Mouse (Mus musculus) left cerebral cortex, postnatal 14 days (tissue): ENCODE measurements around the gene Ubfd1. TPM values are rescaled to one million over a fixed set of nuclear protein-coding genes. Genes with fewer than 3 reads are reported as not detected.
"Not testable (repeated sequence)": the region's sequence is repeated elsewhere in the genome, so short reads cannot be mapped to it uniquely, and the experiment has no call there.

Experiments used
- DNase-seq, 2 experiments: peaks; one replicate each; pipeline ENCODE4 v3.0.0; 2021 to 2022; ENCODE audit warnings: low spot score in 2 of 2, mixed read lengths in 1 of 2
- intact Hi-C: fragments of 180-260 bp; cut with DNase I; formaldehyde crosslinking; loops from one replicate; pipeline ENCODE4 v1.15.1; 2025
- total RNA-seq, 2 experiments: library from RNA; stranded (reverse); gene quantifications; 2 replicates each; pipeline ENCODE4 v1.2.3; 2021

The Ubfd1 gene
- total RNA-seq, 2 experiments from 2014 or later = 66.7 to 72.3 TPM

DNA sequence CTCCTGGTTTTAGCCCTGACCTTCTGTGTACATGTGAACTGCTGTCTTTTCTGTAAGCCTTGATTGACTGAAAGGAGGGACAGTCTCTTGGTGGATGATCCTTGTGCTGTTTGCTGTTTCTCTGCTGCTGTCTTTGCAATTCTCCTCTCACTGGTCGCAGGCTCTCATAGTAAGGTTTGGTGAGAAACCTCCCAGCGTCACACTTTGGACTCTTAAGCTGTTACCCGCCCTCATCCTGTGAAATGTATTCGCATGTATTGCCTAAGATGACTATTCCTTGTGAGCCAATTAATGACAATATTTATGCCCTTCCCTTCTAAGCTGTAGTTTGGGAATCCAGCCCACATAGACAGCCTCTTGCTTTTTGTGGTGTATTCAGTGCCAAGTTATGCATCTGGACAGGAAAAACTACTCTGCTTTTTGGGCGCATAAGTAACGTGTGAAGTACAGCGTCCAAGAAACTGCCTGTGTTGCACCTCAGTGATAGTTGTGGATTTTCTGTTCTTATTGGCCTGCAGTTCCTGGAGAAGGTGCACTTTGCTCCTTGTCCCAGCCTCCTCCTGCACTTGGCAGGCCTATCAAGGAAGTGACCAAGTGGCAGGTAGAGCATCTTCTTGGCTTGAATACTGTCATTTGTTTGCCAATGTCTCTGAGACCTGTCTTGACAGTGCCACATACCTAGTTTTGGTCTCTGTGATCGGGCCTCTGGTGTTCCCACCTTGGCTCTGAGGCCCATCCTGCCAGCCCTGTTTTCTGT lies 13.0 kb downstream of the Ubfd1 start:
- no peak for DNase-seq
- intact Hi-C loops = no loop called here

DNA sequence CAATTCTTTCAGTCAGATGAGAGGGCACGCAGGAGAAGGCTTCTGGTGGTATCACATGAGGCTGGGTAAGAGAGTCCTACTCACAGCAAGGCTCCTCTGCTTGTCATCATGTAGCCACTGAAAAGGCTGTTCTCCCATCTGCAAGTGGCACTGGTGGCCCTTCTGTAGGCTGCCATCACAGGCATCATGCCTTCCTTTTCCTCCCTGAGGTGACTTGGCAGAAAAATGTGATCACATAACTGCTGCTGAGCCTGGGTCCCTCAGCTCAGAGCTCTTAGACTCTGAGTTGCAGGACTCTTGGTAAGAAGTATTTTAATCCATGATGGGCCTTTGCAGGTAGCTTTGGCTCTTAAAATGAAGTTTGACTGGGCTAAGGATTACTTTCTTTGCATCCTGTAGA lies 14.1 kb downstream of the Ubfd1 start:
- DNase-seq = no peak
- intact Hi-C loops = no loop called here

DNA sequence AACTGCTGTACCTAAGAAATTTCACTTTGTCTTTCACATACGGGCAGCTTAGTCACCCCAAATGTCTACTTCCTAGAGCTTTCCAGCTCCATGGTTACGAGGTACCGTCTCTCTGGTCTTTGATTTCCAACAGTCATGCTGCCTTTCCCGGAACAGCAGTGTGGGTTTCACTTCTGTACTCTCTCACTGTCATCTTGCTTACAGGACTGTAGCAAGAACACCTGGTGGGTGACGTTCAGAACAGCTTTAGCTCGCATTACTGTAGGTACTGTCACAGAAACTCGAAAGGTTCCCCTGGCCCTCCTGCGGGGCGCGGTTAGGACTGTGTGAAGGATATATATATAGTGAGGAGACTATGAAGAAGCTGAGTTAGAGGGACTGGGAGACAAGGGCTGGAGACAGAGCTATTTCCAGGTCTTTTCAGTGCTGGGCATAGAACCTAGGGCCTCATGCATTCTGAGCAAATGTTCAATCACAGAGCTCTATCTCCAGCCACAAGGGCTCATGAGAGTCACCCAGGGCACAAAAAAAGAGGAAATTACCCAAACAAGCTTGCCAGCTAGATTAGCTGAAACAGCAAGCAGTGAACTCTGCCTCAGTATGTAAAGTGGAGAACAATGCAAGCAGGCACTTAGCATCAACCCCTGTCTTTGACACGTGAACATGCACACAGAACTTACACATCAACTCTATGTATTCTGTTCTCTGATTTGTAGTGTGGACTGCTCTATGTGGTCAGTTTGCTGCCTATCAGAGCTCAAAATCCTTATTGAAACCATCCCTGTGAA lies 20.4 kb downstream of the Ubfd1 start:
- intact Hi-C loops = no loop called here
- no peak for DNase-seq

GRCm38 (mm10) chr7:122094564-122095330 lies 27.8 kb downstream of the Ubfd1 start:
- intact Hi-C loops = no loop called here
- DNase-seq = no peak

GRCm38 (mm10) chr7:122098009-122098408 lies 31.0 kb downstream of the Ubfd1 start:
- no peak for DNase-seq
- intact Hi-C loops = no loop called here

- intact Hi-C loops = no loop called here
- peak; percentile 42 to 58 for DNase-seq
Measured at GRCm38 (mm10) chr7:122099222-122099621, 32.2 kb downstream of the Ubfd1 start.

- intact Hi-C loops = not testable (repeated sequence)
- peak in 1 of 2 experiments; percentile 25 for DNase-seq
Measured at GRCm38 (mm10) chr7:122101014-122101746, 34.2 kb downstream of the Ubfd1 start.

DNA sequence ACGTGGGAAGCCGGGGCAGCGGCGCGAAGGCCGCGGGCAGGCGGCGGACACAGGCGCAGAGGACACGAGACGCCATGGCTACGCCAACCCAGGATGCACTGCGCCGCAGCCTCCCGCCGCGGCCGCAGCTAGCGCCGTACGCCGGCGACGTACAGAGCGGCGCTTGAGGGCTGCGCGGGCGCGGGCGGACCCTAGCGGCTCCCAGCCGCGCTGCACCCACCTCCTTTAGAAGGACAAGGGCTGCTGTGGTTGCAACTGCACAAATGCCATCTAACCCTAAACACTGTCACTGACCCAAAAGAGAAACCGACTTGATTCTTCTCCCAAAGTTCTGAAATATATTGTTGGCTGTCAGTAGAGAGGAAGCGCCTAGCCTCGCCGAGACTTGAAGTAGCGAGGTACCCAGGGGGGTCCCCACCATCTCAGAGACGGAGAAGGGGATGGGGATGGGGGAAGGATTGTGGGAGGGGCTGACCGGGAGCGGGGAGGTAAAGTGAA lies 34.8 kb downstream of the Ubfd1 start, which contains the start of gene Ndufab1:
TSS of gene Ndufab1 (minus strand) at position 140 of the 498 bp plus-strand sequence.
- intact Hi-C loops = no loop called here
- peak; percentile 88 to 89 for DNase-seq

DNA sequence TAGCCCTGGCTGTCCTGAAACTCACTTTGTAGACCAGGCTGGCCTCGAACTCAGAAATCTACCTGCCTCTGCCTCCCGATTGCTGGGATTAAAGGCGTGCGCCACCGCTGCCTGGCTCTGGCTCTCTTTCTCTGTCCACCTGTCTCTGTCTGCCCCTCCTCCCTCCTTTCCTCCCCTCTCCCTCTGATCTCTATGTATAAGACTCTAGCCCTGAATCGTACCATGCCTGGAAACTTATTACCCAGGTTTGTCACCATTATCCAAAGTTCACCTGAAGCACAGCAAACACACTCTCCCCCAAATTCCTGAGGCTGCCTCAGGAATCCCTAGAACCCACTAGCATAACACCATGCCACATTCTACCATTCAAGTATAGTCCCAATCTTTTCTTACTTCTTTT lies 41.2 kb downstream of the Ubfd1 start:
- intact Hi-C loops = no loop called here
- DNase-seq = no peak

DNA sequence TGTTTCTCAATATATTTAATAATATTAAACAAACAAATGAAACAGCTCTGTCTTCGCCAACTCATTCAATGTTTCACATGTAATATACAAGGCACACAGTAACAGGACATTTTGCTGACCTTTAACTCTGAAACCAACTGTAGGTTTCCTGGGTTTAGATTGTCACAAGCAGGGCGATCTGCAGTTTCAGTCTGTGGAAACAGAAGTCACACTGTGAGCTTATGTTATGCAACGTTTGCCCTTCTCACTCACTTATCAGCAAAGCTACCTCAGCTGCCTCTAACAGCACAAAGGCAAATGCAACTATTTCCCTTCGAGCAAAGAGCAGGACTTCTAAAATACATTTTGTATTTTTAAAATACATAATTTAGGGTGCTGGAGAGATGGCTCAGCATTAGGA lies 56.5 kb downstream of the Ubfd1 start:
- DNase-seq = no peak
- intact Hi-C loops = no loop called here

- no peak for DNase-seq
Measured at GRCm38 (mm10) chr7:122125636-122126035, 58.7 kb downstream of the Ubfd1 start.

GRCm38 (mm10) chr7:122126946-122127345 lies 60.0 kb downstream of the Ubfd1 start:
- intact Hi-C loops = no loop called here

More at GRCm38 (mm10) chr7:122125636-122126035, 58.7 kb downstream of the Ubfd1 start:
- intact Hi-C loops = no loop called here

More at GRCm38 (mm10) chr7:122126946-122127345, 60.0 kb downstream of the Ubfd1 start:
- no peak for DNase-seq

Other genes starting within 250 kb of the Ubfd1 start
- gene Scnn1b, start 202.1 kb upstream of the Ubfd1 start, total RNA-seq = not detected
- 10 to 100 TPM; 36.7 to 39.3 TPM for gene Cog7, start 85.5 kb upstream of the Ubfd1 start, total RNA-seq
- 10 to 100 TPM; 26.8 to 31.9 TPM for gene Gga2, start 46.0 kb upstream of the Ubfd1 start, total RNA-seq
- 1 to 10 TPM; 6.6 to 7.6 TPM for gene Ears2, start 88 bp downstream of the Ubfd1 start, total RNA-seq
- gene Ndufab1, start 34.7 kb downstream of the Ubfd1 start, total RNA-seq = 100 to 1,000 TPM; 296 to 310 TPM
- gene Palb2, start 65.8 kb downstream of the Ubfd1 start, total RNA-seq = 1 to 10 TPM; 1.1 to 1.3 TPM
- gene Dctn5, start 65.9 kb downstream of the Ubfd1 start, total RNA-seq = 100 to 1,000 TPM; 105 to 108 TPM
- 1 to 10 TPM; 2.3 to 2.8 TPM for gene Plk1, start 92.3 kb downstream of the Ubfd1 start, total RNA-seq
- under 1 TPM; 0.34 to 0.35 TPM for gene Ern2, start 119.0 kb downstream of the Ubfd1 start, total RNA-seq
- 1 to 10 TPM; 2.7 to 3.9 TPM for gene Chp2, start 152.3 kb downstream of the Ubfd1 start, total RNA-seq
- 100 to 1,000 TPM; 894 to 958 TPM for gene Prkcb, start 221.6 kb downstream of the Ubfd1 start, total RNA-seq